Mouse (Mus musculus): ENCODE measurements around the gene Nipa2.

GRCm38 (mm10) chr7:55982010-55982700, 19.9 kb upstream of the Nipa2 start:
- TF ChIP-seq MYOD1 (IDR thresholded peaks at IDR 0.05; ENCODE audit: control insufficient read depth in 1 of 3, insufficient read length in 2 of 3, low read depth in 2 of 3), result no peak
- no peak for TF ChIP-seq E2F4 (IDR thresholded peaks at IDR 0.05; ENCODE audit: insufficient read depth)
- no peak for TF ChIP-seq POLR2A (IDR thresholded peaks at IDR 0.05; ENCODE audit: insufficient read length, low read depth)
- TF ChIP-seq MAX (IDR thresholded peaks at IDR 0.05; ENCODE audit: low read depth), result no peak
- TF ChIP-seq USF1 (IDR thresholded peaks at IDR 0.05; ENCODE audit: low read depth), result no peak
- TF ChIP-seq MYOG (IDR thresholded peaks at IDR 0.05; ENCODE audit: control insufficient read depth in 1 of 3, insufficient read depth in 1 of 3, insufficient read length in 2 of 3, low read depth in 2 of 3), result no peak
